Mouse (Mus musculus): ENCODE results near the gene Tap1.

The Tap1 gene

GRCm38 (mm10) chr17:34179913-34180859 lies 7.2 kb upstream of the Tap1 start:
- no peak for DNase-seq

- no peak for DNase-seq
Observed at GRCm38 (mm10) chr17:34183564-34184219, 3.7 kb upstream of the Tap1 start.

GRCm38 (mm10) chr17:34185526-34185925 lies 1.8 kb upstream of the Tap1 start:
- no peak for DNase-seq

GRCm38 (mm10) chr17:34186885-34187260 lies 480 bp upstream of the Tap1 start:
- no peak for DNase-seq

GRCm38 (mm10) chr17:34188010-34188409 lies 657 bp downstream of the Tap1 start:
- DNase-seq, result peak; percentile 59

- DNase-seq, result no peak
Observed at GRCm38 (mm10) chr17:34188986-34189385, 1.6 kb downstream of the Tap1 start.

GRCm38 (mm10) chr17:34192852-34193251 lies 5.5 kb downstream of the Tap1 start:
- DNase-seq, result no peak

GRCm38 (mm10) chr17:34193468-34193867 lies 6.1 kb downstream of the Tap1 start:
- DNase-seq, result no peak

- DNase-seq, result no peak
Observed at GRCm38 (mm10) chr17:34194723-34195122, 7.4 kb downstream of the Tap1 start.

- peak; percentile 91 for DNase-seq
Observed at GRCm38 (mm10) chr17:34196491-34196890, 9.1 kb downstream of the Tap1 start.

- peak; percentile 91 for DNase-seq
Observed at GRCm38 (mm10) chr17:34196941-34197894, 9.9 kb downstream of the Tap1 start, which contains the start of gene Psmb8. Psmb8 (plus strand) TSS chr17:34197721.

GRCm38 (mm10) chr17:34197904-34198520 lies 10.7 kb downstream of the Tap1 start:
- DNase-seq, result peak; percentile 84

GRCm38 (mm10) chr17:34198521-34198912 lies 11.2 kb downstream of the Tap1 start:
- no peak for DNase-seq

- peak; percentile 34 for DNase-seq
Observed at GRCm38 (mm10) chr17:34199050-34199619, 11.8 kb downstream of the Tap1 start.

- DNase-seq, result peak; percentile 38
Observed at GRCm38 (mm10) chr17:34200047-34200446, 12.7 kb downstream of the Tap1 start.

GRCm38 (mm10) chr17:34200772-34201505 lies 13.6 kb downstream of the Tap1 start:
- peak; percentile 80 for DNase-seq

GRCm38 (mm10) chr17:34201506-34202055 lies 14.2 kb downstream of the Tap1 start:
- DNase-seq, result no peak

GRCm38 (mm10) chr17:34202760-34203442 lies 15.5 kb downstream of the Tap1 start:
- DNase-seq, result no peak

GRCm38 (mm10) chr17:34203444-34203843 lies 16.1 kb downstream of the Tap1 start, which contains the start of gene Tap2:
Tap2 (plus strand) TSS chr17:34203527.
- DNase-seq, result no peak

Data from thymus, postnatal 14 days (tissue).